Mouse (Mus musculus) liver, postnatal 0 days (tissue): ENCODE results near the gene Ghsr.

Experiments used
- CTCF ChIP-seq: sonication (generic); IDR thresholded peaks from 2 replicates; pipeline ENCODE4 v1.5.1; 2016; ENCODE audit warnings: antibody characterized with exemption, low read depth
- EP300 ChIP-seq: IDR thresholded peaks from 2 replicates; pipeline ENCODE4 v1.6.1; 2016; ENCODE audit warnings: antibody characterized with exemption, low read depth, mild to moderate bottlenecking

DNA sequence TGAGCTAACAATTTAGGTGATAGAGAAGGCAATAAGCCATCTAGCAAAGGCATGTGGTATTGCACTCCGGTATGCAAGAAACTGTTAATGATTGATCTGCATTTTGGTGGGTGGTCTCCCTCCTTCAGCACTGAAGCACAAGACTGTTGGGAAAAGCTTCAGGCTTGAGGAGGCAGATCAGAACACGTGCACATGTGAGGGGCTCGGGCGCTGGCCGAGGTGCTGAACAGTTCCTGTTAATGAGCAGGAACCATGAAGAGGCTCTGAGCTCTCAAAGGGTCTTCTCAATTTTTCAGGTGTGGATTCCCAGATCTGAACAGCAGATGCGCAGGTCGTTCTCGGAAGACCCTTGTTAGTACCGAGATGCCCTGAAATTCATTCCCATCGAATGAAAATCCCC, 1.0 kb upstream of the Ghsr start:
- no peak for TF ChIP-seq CTCF
- TF ChIP-seq EP300: no peak
